Mouse (Mus musculus) frontal cortex, postnatal 10 days (tissue): ENCODE data around the gene Bcar1.

Source experiments
- DNase-seq, 2 experiments: peaks; one replicate each; pipeline ENCODE4 v3.0.0; 2022; ENCODE audit warnings: low spot score in 2 of 2, mixed read lengths in 1 of 2

Gene Bcar1

GRCm38 (mm10) chr8:111739604-111740003, 4.0 kb downstream of the Bcar1 start:
- DNase-seq, result no peak

- no peak for DNase-seq
Measured at GRCm38 (mm10) chr8:111738867-111739266, 4.7 kb downstream of the Bcar1 start.

- peak; percentile 34 to 55 for DNase-seq
Measured at GRCm38 (mm10) chr8:111736321-111736720, 7.3 kb downstream of the Bcar1 start.

GRCm38 (mm10) chr8:111735791-111736190, 7.8 kb downstream of the Bcar1 start:
- DNase-seq, result no peak

- peak in 1 of 2 experiments; percentile 18 for DNase-seq
Measured at GRCm38 (mm10) chr8:111735335-111735761, 8.3 kb downstream of the Bcar1 start.

GRCm38 (mm10) chr8:111734244-111734960, 9.2 kb downstream of the Bcar1 start:
- no peak for DNase-seq

GRCm38 (mm10) chr8:111733581-111734243, 9.9 kb downstream of the Bcar1 start:
- no peak for DNase-seq

- DNase-seq, result no peak
Measured at GRCm38 (mm10) chr8:111732406-111733085, 11.1 kb downstream of the Bcar1 start.

GRCm38 (mm10) chr8:111732004-111732403, 11.6 kb downstream of the Bcar1 start:
- peak; percentile 88 to 94 for DNase-seq

GRCm38 (mm10) chr8:111731231-111731977, 12.2 kb downstream of the Bcar1 start:
- DNase-seq, result no peak

- DNase-seq, result no peak
Measured at GRCm38 (mm10) chr8:111729233-111730170, 14.1 kb downstream of the Bcar1 start.

- no peak for DNase-seq
Measured at GRCm38 (mm10) chr8:111728481-111728880, 15.1 kb downstream of the Bcar1 start.

GRCm38 (mm10) chr8:111727553-111727952, 16.1 kb downstream of the Bcar1 start:
- no peak for DNase-seq

- DNase-seq, result peak; percentile 58 to 79
Measured at GRCm38 (mm10) chr8:111726102-111726900, 17.3 kb downstream of the Bcar1 start.

GRCm38 (mm10) chr8:111725341-111725740, 18.3 kb downstream of the Bcar1 start:
- DNase-seq, result no peak

- DNase-seq, result no peak
Measured at GRCm38 (mm10) chr8:111720115-111720544, 23.5 kb downstream of the Bcar1 start.

- DNase-seq, result peak in 1 of 2 experiments; percentile 6
Measured at GRCm38 (mm10) chr8:111718937-111719336, 24.7 kb downstream of the Bcar1 start.

GRCm38 (mm10) chr8:111717866-111718265, 25.7 kb downstream of the Bcar1 start:
- DNase-seq, result peak in 1 of 2 experiments; percentile 9

- no peak for DNase-seq
Measured at GRCm38 (mm10) chr8:111717488-111717792, 26.2 kb downstream of the Bcar1 start.
